8 mouse cellular contexts compared by ENCODE assay signal in genomic region chr2:72838085-72838727, GRCm38 (mm10).
DNase-seq lines count a peak whose midpoint lies in the region; ATAC-seq and TF ChIP-seq lines count a peak whose summit lies in the region.

No protein-coding gene starts in this region.

- H3K27me3 ChIP-seq in C2C12 (ENCODE audit: control insufficient read depth, insufficient read depth, insufficient read length): no peaks in the 10 kb centered on the region

- intact Hi-C loops in gastrocnemius, postnatal 14 days (cut with DNase I; ENCODE audit: low total_unique reads): no loop called here

- no peak for ATAC-seq in erythroid progenitor cell, adult 5-6 weeks (replicated peaks; ENCODE audit: low FRiP score, poor library complexity, severe bottlenecking)

- TF ChIP-seq CTCF in C2C12 (IDR thresholded peaks at IDR 0.05; ENCODE audit: control insufficient read depth, insufficient read depth, insufficient read length): no peak

- no peaks in the 10 kb centered on the region for H3K79me3 ChIP-seq in C2C12 (ENCODE audit: low read depth)

- no peaks in the 10 kb centered on the region for H3K79me2 ChIP-seq in C2C12 (ENCODE audit: control insufficient read depth, insufficient read depth)

- no peak overlapping the region for H3ac ChIP-seq in C2C12 (ENCODE audit: control insufficient read depth, insufficient read length, low read depth)

- peak; percentile 29 for DNase-seq in gastrocnemius, adult 18-20 months (ENCODE audit: low spot score)
- no peak for DNase-seq in gastrocnemius, postnatal 14 days
- peak; percentile 46 for DNase-seq in embryo, embryonic 10.5 days (ENCODE audit: low spot score)
- peak; percentile 44 for DNase-seq in lung, postnatal 10 days
- DNase-seq in layer of hippocampus, postnatal 14 days (ENCODE audit: low spot score in 2 of 2): no peak
- no peak for DNase-seq in cerebellum, adult 9-10 months

- H3K4me3 ChIP-seq in C2C12 (ENCODE audit: insufficient read depth, poor library complexity, severe bottlenecking): no peak overlapping the region

- H3K36me3 ChIP-seq in C2C12 (ENCODE audit: control insufficient read depth, insufficient read depth): no peaks in the 10 kb centered on the region

TF ChIP-seq in C2C12, 6 proteins besides CTCF, POLR2A, EP300 and RAD21:
- no peak for TF ChIP-seq MYOD1 (IDR thresholded peaks at IDR 0.05; ENCODE audit: control insufficient read depth, insufficient read length, low read depth)
- TF ChIP-seq FOSL1 (IDR thresholded peaks at IDR 0.05; ENCODE audit: insufficient read depth, low read length, poor library complexity, severe bottlenecking): peak; percentile 18
- no peak for TF ChIP-seq MAX (IDR thresholded peaks at IDR 0.05)
- no peak for TF ChIP-seq USF1 (IDR thresholded peaks at IDR 0.05; ENCODE audit: low read depth)
- TF ChIP-seq MYOG (IDR thresholded peaks at IDR 0.05; ENCODE audit: control insufficient read depth, extremely low read depth, insufficient read length): no peak

Comparison
In these comparisons a context has a peak if more than half of its experiments do, and no peak if none do; other contexts are left out.
1. DNase-seq: peak in gastrocnemius, adult 18-20 months (single experiment), embryo, embryonic 10.5 days (single experiment) and lung, postnatal 10 days (single experiment); none in gastrocnemius, postnatal 14 days (single experiment), layer of hippocampus, postnatal 14 days (0 of 2) and cerebellum, adult 9-10 months (single experiment).